Mouse (Mus musculus) right cerebral cortex, postnatal 36 days (tissue): ENCODE measurements around the gene Acvr1b.

Experiments
- DNase-seq, 2 experiments: peaks; one replicate each; pipeline ENCODE4 v3.0.0; 2022; ENCODE audit warnings: low spot score in 2 of 2, mixed read lengths in 1 of 2

Gene Acvr1b

DNA sequence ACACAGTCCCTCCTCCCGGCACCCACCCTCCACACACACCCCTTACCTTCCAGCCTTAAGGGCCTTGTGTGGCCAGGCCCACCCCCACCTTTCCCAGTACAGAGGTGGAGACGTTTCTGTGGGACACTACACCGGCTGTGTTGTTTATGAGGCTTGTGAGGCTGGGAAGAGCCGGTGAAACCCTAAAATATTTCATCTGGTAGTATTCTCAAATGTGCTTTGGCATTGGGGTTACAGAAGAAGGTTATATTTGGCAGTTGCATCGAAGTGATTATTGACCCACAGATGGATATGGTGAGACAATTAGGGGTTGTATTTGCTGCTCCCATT, 1.2 kb downstream of the Acvr1b start:
- DNase-seq: no peak

DNA sequence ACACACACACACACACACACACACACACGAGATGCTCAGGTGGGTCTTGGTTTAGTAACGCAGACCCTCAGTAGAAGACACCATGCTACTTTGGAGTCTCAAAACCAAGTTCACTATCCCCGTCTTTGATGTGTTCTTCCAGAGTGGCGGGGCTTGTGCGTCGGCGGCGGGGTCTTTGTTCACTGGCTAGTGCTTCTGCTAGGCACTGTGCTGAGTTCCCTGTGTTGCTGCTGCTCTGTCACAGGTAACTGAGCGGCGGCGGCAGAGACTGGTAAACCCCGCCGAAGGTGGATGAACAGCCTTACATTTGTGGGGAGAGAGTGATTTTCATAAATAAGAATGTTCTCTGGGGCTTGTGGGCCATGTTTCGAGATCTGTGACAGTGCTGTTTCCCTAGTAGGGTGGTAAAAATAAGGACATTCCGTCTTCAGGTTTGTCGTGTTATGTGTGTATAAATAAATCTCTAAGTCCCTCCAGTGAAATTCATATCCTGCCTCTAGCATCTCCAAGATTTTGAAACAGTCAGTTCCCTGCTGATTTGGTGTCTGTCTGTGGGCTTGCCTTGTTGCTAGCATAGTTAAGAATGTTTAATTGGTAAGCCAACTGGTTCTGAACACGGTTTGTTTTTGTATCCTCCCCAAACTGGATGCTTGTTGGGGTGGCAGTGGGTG, 1.9 kb downstream of the Acvr1b start:
- DNase-seq: no peak

DNA sequence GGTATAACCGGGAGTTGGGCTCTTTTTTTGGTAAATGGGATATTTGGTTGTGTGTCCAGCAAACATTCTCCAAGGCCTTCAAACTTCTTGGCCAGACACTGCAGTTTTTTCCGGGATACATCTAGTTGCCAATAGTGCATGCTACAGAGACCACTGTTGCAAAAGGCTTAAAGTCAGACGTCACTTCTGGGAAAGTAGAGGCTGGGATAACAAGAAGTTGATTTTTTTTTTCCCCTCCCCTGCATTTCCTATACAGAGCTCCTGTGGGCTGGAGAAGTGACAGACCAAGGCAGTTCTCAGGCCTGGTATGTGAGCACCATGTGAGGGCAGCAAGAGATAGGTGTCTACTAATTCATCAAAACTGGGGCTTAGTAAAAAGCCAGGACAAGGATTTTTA, 2.4 kb downstream of the Acvr1b start:
- DNase-seq: no peak

DNA sequence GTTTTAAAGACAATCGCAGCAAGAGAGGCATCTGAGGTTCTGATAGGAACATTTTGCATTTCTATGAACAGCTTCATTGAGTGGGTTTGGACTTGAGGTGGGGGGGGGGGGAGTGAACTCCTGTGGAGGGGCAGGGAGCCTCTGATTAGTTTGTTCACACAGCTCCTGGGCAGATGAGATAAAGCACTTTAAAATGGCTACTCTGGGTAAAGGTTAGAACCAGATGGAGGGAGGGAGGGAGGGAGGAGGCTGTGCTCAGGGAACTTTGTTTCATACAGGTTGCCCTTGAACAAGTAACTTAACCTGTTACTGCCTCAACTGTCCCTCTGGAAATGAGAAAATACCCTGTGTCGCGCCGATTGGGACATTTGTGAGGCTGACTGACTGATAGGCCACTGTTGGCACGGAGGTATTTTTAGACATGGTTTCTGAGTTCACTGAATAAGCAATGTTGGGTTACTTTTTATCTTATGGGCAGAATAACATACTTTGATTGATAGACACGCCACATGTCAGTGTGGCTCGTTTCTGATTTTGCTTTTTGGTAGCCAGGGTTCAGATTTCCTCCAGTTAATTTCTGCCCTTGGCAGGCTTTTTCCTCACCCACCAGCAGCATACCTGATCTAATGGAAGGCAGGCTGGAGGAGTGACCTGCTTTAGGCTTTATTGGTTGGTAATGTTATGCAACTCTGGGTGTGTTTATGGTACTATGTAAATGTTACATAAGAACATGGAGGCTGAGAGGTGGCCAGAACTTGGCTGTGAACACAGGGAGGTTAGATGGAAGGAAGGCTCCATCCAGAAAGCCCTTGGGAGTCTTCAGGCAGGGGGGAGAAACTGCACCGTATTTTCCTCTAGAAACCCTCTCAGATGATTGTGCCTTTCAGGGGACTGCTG, 3.2 kb downstream of the Acvr1b start:
- no peak for DNase-seq

DNA sequence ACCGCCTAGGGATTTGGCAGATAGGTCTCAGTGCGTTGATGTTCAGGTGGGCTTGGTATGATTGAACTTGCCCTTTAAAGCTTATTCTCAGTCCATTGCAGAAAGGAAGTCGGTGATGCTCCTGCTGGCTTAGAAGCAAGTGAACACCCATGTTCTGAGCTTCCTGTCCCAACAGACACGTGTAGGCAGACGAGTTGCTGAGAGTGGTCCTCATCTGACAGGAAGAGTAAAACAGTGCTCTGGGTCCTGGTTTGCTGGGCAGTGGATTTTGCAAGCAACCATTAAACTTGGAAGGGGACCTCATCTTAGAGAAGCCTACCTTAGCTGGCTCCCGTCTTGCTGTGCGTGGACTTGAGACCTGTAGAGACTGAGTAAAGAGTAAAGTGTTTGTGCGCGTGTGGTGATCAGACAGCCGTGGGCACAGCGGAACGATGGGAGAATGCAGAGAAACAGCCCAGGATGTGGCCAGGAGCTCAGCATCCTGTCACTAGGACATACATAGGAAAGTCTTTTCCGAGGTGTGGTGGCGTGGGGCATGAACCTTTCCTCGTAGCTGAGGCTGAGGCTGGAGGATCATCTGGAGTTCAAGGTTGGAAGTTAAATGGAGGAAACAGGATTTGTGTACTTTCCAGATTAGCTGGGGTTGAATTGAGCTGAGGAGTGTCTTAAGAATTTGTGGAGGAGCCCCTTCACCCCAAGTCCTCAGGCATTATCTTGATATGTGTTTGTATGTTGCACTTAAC, 6.7 kb downstream of the Acvr1b start:
- DNase-seq: no peak

DNA sequence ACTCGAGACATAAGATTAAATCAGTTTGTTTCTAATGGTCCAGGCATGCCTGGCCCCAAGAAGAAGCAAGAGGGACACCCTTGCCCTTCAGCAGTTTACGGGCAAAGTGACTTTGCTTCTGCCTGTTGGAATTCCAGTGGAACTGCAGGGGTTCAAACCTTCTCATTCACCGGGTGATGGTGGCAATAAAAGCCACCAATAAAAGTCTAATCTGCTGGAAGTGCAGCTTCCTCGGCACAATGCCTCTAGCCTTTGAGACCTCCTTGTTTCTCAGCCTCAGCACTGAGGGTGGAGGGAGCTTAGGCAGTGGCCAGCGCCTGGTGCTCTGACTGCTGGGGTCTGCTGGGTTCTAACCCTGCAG, 7.2 kb downstream of the Acvr1b start:
- DNase-seq: no peak

DNA sequence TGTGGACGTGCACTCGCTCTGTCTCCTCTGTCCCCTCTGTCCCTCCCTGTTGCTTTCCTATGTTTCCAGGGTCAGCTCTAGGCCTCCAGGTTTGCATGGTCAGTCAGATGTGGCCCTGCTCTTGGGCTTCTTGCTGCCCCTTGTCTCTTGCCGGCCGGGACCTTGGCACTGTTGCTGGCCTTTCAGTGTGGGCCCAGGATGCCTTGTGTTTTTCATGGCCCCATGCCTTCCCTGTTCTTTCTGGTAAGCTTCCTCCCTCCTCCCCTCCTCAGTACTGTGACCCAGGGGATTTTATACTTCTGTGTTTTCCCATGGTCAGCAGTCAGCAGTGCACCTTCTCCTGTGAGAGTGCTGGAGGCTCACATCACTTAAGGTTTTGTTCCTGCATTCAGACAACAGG, 7.6 kb downstream of the Acvr1b start:
- DNase-seq: no peak

DNA sequence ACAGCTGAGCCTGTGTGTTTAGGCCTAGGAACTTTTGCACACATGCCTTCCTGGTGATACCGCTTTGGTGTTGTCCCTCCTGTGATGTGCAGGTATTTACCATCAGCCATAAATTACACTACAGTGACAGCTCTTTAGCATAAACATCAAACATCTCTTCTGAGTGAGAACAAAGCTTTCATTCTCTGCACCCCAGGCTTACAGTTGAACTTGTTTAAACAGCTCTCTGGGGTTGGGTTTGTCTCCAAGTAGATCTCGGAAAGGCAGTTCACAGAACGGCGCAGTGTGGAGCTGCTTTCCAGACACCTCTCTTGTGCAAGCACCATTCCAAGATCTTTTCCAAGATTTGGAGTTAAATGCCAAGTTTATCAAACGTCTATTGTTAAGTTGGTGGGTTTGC, 8.8 kb downstream of the Acvr1b start:
- DNase-seq: no peak

DNA sequence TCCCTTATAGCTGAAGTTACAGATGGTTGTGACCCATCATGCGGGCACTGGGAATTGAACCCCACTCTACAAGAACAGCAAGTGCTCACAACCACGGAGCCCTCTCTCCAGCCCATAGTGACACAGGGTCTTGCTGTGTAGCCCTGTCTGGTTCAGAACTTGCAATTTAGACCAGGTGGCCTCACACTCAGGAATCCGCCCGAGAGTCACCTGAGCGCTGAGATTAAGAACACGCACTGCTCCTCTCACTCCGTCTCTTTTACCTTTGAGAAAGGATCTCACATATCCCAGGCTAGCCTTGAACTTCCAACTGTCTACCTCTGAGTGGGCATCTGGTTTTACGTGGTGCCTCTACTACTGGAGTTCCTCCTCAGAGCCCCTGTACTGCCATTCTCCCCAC, 10.4 kb downstream of the Acvr1b start:
- DNase-seq: no peak

DNA sequence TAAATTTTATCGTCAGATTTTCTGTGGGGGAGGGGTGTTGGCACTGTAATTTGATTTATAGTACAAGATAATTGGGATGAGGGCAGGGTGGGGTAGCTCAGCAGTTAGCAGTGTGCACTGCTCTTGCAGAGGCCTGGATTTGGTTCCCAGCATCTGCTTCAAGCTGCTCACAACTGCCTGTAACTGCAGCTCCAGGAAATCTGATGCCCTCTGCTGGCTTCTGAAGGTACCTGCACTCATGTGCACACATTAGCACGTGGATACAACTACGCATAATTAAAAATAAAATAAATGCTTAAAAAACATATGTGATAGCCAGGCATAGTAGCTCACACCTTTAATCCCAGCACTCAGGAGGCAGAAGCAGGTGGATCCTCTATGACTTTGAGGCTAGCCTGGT, 11.7 kb downstream of the Acvr1b start:
- DNase-seq: no peak

DNA sequence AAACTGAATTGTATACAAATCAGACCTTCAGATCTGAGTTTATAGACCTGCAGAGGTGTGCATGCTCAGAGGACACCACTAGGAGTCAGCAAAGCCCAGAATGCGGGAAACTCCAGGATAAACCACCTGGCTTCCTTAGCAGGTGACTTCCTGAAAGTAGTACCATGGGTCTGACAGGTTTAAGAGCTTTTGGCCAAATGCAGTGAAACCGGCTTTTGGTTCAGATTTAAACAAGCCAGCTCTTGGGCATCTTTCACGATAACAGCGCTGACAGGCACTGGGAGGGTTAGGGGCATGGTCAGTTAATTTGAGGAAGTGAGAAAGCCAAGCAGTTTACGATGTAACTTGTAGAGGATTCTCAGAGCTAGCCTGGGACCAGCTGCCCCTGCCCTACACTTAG, 14.0 kb downstream of the Acvr1b start:
- DNase-seq: no peak

DNA sequence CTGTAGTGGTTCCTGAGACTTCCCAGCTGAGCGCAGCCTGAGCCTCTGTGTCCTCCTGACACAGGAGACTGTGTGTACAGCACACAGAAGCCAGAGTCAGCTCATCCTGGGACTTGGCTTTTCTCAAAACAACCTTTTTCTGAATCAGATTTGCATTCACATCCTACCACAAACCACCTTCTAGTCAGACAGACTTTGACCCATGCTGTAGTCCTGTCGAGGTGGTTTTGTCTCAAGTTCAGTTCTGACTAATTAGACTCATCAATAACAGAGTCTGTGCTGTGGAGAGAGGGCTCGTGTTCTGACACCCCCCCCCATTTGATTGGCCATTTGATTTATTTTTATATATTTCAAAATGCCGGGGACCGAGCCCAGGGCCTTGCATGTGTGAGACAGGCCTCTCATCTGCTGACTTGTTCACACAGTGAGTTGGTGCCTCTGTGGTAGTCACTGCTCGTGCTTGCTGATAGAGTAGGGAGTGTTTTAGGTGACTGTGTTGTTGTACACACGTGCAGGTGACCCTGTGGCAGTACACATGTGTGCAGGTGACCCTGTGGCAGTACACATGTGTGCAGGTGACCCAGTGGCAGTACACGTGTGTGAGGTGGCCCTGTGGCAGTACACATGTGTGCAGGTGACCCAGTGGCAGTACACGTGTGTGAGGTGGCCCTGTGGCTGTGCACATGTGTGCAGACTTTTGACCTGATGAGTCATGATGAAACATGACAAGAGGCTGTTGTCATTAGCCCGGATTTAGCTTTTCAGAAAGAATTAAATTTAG, 16.3 kb downstream of the Acvr1b start:
- no peak for DNase-seq

DNA sequence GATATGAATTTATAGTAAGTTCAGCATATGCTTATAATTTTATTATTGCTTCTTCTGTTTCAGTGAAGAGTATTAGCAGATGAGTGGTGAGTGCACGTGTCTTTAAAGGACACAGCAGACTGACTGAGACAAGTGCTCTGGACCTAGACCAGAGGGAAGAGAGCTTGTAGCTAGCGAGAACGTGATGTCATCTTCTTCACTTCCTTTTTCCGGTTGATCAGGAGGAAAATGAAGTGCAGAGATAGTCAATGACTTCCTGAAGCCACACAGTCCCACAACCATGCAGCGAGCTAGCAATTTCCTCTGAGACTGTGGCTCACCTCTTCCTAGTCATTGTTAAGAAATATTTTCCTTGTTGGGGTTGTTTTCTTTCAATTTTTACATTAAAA, 16.9 kb downstream of the Acvr1b start:
- no peak for DNase-seq

DNA sequence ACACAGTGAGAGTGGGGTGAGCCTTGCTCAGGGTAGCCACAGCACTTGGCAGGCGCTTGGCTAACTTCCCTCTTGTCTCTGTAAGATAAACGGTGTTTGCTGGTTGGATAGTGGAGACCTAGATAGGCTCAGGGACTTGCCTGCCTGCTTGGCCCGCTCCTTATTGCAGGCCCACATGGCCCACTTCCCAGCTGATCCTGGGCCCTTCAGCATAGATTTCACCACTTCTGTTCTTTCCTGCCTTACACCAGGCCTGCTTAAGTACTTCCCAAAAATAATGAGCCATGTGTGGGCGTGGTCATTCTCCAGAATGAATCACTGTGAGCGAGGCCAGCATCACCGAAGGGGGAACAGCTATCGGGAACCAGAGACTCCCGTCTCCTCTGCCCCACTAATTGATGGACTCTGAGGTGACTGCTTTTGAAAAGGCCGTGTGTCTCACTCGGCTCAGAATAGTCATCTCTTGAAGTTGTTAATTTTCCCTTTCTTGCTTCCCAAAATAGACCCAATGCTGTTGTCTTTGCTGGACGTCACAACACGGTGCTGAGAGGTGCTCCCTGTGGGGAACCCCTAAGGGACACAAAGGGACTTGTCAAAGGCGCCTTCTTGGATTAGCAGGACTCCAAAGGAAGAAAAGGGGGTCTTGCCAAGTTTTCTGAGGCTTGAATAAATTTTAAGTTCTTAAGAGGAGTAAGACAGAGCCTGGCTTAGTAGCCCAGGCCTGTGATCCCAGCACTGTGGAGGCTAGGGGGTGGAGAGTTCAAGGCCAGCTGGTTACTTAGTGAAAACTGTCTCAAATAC, 17.8 kb downstream of the Acvr1b start:
- DNase-seq: no peak

DNA sequence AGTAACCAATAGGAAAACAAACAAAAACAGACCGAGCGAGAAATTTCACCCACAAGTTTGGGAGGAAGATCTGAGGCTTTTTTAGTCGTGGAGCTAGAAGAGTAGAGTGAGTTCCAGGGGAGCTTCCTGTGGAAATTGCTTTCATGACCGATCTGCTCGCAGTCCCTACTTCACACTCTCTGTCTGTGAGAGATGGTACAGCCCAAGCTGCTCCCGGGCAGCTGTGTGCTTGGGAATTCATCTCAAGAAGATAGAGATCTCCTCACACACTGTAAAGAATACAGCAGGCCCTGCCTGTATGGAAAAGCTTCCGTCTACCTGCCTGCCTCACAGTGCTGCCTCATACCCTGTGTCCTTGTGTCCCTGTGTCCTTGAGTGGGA, 18.4 kb downstream of the Acvr1b start:
- DNase-seq: no peak

DNA sequence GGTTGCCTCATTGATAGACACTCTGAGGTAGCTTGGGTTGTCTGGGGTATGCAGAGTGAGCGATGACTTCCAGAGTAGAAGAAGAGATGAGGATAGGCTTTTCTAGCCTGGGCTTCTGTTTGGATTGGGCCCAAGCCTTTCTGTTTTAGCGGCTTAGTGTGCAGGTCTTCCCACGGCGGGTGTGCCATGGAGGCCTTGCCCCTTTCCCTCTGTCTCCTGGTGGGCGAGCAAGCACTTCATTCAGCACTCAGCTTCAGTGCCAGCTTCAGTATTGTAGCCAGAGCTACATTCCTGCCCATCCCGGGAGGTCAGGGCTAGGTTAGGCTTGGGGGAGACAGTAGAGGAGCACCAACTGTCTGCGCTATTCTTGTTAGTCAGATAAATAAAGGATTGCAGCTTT, 18.8 kb downstream of the Acvr1b start:
- DNase-seq: no peak

DNA sequence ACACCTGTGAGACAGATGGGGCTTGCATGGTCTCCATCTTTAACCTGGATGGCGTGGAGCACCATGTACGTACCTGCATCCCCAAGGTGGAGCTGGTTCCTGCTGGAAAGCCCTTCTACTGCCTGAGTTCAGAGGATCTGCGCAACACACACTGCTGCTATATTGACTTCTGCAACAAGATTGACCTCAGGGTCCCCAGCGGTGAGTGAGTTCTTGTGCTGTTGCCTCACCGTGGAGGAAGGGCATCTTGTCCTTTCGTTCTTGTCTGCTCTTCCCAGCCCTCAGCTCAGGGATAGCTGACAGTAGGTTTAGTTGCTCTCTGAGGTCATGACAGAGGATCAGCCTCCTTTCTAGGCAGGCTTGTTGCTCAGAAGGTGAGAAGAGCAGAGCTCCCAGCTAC, 20.1 kb downstream of the Acvr1b start:
- no peak for DNase-seq

DNA sequence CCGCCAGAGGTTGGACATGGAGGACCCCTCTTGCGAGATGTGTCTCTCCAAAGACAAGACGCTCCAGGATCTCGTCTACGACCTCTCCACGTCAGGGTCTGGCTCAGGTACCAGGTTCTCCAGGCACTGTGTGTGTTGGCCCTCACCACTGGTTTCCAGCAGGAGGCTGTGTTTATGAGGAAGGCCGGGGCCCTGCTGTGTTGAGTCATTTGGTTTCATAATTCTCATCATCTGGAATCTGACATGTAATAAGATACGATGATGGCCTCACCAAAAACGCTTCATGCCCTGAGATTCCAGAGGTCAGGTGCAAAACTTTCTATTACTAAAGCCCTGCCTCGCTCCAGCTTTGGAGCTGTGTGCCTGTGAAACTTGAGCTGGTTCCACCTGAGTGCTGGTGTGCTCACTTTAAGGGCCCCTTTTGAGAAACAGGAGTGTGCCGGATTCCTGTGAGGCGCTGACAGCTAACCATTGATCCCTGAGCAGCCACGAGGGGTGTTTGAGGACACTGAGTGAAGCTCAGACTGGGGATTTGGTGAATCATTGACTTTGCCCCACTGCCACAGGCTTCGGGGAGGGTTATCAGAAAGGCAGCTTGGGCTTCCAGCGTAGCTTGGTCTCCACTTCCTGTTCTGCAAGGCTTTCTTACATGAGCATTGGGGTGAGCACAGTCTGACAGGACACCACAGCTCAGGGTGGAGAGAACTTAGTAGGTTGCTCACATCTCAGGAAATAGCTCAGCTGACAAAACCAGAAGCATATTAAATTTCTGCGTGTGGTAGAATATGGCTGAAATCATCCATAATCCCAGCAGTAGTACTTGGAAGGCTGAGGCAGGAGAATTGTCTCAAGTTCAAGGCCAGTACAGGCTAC, 21.3 kb downstream of the Acvr1b start:
- no peak for DNase-seq

DNA sequence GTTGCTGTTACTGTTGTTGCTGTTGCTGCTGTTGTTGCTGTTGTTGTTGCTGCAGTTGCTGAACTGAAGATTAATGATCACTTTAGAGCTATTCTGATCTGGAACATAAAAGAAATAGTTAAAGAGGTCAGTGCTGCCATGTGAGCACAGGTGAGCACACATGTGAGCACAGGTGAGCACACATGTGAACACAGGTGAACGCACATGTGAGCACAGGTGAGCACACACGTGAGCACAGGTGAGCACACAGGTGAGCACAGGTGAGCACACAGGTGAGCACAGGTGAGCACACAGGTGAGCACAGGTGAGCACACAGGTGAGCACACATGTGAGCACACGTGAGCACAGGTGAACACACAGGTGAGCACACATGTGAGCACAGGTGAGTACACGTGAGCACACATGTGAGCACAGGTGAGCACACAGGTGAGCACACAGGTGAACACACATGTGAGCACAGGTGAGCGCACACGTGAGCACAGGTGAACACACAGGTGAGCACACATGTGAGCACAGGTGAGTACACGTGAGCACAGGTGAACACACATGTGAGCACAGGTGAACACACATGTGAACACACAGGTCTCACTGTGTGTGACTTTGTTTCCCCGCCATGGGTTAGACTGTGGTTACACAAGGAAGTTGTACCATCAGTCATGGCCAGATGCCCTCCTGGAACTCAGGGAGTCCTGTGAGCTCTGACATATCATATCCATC, 22.4 kb downstream of the Acvr1b start:
- DNase-seq: no peak

DNA sequence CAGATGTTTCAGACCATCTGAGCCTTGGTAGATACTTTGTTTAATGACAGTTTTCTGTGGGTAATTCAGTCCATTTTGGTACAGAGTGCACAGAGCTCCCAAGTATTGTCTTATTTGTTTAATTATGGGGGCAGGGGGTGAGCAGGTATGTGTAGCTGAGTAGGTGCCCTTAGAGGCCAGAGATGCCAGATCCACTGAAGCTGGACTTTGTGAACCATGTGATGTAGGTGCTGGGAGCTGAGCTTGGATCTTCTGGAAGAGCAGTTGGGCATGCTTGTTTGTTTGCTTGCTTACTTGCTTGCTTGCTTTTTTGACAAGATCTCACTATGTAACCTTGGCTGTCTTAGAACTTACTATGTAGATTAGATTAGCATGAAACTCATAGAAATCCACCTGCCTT, 23.1 kb downstream of the Acvr1b start:
- DNase-seq: no peak
